Mouse (Mus musculus) neutrophil, adult 83 days (primary cell): Measurements from ENCODE around the gene Lrtm1. TPM values are rescaled to one million over a fixed set of nuclear protein-coding genes. Genes with fewer than 3 reads are reported as not detected.

Experiments
- total RNA-seq, 2 experiments: library from RNA; stranded (reverse); gene quantifications; one replicate each; pipeline ENCODE4 v1.2.4; 2023

Lrtm1 gene
- total RNA-seq, result not detected

DNA sequence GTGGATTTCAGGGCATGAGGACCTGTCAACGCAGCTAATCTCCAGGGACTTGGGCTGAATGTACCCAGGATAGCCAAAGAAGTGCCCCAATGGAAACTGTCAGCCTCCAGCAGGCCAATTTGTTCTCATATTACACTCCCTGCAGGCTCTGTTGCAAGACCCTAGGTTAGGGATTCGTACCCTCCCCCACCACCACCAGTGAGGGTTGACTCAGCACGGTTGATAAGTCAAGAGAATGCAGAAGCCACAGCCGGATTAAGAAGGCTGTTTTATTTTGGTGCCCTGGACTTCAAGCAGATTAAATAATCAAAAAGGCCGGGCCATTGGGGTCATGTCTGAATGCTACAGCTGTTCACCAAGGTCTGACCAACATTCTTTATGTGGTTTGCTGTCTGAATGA, at the start of gene Lrtm1:
TSS of gene Lrtm1 (plus strand) at position 326 of the 400 bp plus-strand sequence.

